Mouse (Mus musculus): ENCODE data around the gene Hibadh. TPM values are rescaled to one million over a fixed set of nuclear protein-coding genes. Genes with fewer than 3 reads are reported as not detected.

Gene Hibadh
- total and polyA plus RNA-seq, 2 experiments from 2014 or later: 27.2 to 57.5 TPM

GRCm38 (mm10) chr6:52524226-52524625, 116.0 kb downstream of the Hibadh start:
- Histone ChIP-seq H3K36me3 (ENCODE audit: insufficient read depth, low read length) (no peaks in the 10 kb centered on the region), H3K9ac (replicated peaks; ENCODE audit: low read length, poor library complexity, severe bottlenecking) (no peak overlapping the region), H3K27me3 (ENCODE audit: insufficient read depth, low read length) (0 out of 2 replicates have a peak, but pooled peaks cover 3% of the 10 kb centered on the region), H3K4me1 (ENCODE audit: insufficient read depth, low read length) (0 out of 2 replicates have a peak, but pooled peaks cover 3% of the 10 kb centered on the region), H3K4me2 (ENCODE audit: low read depth, low read length, poor library complexity, severe bottlenecking) (no peak overlapping the region), H3K4me3 (ENCODE audit: low read depth, low read length) (no peak overlapping the region), H3K9me3 (ENCODE audit: low read length) (no peaks in the 10 kb centered on the region), H3K27ac (ENCODE audit: low read depth, low read length) (no peak overlapping the region)
- TF ChIP-seq CTCF (IDR thresholded peaks at IDR 0.05): no peak
- WGBS: 61% methylated on average over 2 of the region's 2 CpGs
- DNase-seq (ENCODE audit: low spot score) (no peak), ATAC-seq (ENCODE audit: low FRiP score) (no peak)

- no peak overlapping the region for H3K4me2 ChIP-seq (ENCODE audit: low read depth, low read length, poor library complexity, severe bottlenecking)
- H3K9ac ChIP-seq (replicated peaks; ENCODE audit: low read length, poor library complexity, severe bottlenecking): no peak overlapping the region
- 88% methylated on average over 10 of the region's 10 CpGs for WGBS
- no peak for DNase-seq (ENCODE audit: low spot score)
- TF ChIP-seq CTCF (IDR thresholded peaks at IDR 0.05): no peak
- H3K4me3 ChIP-seq (ENCODE audit: low read depth, low read length): no peak overlapping the region
- H3K27ac ChIP-seq (ENCODE audit: low read depth, low read length): no peak overlapping the region
- H3K36me3 ChIP-seq (ENCODE audit: insufficient read depth, low read length): no peaks in the 10 kb centered on the region
- 0 out of 2 replicates have a peak, but pooled peaks cover 2% of the 10 kb centered on the region for H3K4me1 ChIP-seq (ENCODE audit: insufficient read depth, low read length)
- 0 out of 2 replicates have a peak, but pooled peaks cover 3% of the 10 kb centered on the region for H3K27me3 ChIP-seq (ENCODE audit: insufficient read depth, low read length)
- no peak for ATAC-seq (ENCODE audit: low FRiP score)
- H3K9me3 ChIP-seq (ENCODE audit: low read length): no peaks in the 10 kb centered on the region
Measured at GRCm38 (mm10) chr6:52518704-52519103, 121.5 kb downstream of the Hibadh start.

GRCm38 (mm10) chr6:52517272-52517671, 122.9 kb downstream of the Hibadh start:
- TF ChIP-seq CTCF (IDR thresholded peaks at IDR 0.05): no peak
- ATAC-seq (ENCODE audit: low FRiP score): no peak
- H3K27me3 ChIP-seq (ENCODE audit: insufficient read depth, low read length): 0 out of 2 replicates have a peak, but pooled peaks cover 3% of the 10 kb centered on the region
- DNase-seq (ENCODE audit: low spot score): no peak
- no peak overlapping the region for H3K4me3 ChIP-seq (ENCODE audit: low read depth, low read length)
- H3K4me2 ChIP-seq (ENCODE audit: low read depth, low read length, poor library complexity, severe bottlenecking): no peak overlapping the region
- H3K9me3 ChIP-seq (ENCODE audit: low read length): no peaks in the 10 kb centered on the region
- no peaks in the 10 kb centered on the region for H3K4me1 ChIP-seq (ENCODE audit: insufficient read depth, low read length)
- WGBS: 65% methylated on average over 5 of the region's 5 CpGs
- no peak overlapping the region for H3K9ac ChIP-seq (replicated peaks; ENCODE audit: low read length, poor library complexity, severe bottlenecking)
- H3K36me3 ChIP-seq (ENCODE audit: insufficient read depth, low read length): no peaks in the 10 kb centered on the region
- H3K27ac ChIP-seq (ENCODE audit: low read depth, low read length): no peak overlapping the region

- Histone ChIP-seq H3K4me2 (ENCODE audit: low read depth, low read length, poor library complexity, severe bottlenecking) (no peak overlapping the region), H3K27ac (ENCODE audit: low read depth, low read length) (no peak overlapping the region), H3K9ac (replicated peaks; ENCODE audit: low read length, poor library complexity, severe bottlenecking) (no peak overlapping the region), H3K4me3 (ENCODE audit: low read depth, low read length) (no peak overlapping the region), H3K9me3 (ENCODE audit: low read length) (no peaks in the 10 kb centered on the region), H3K27me3 (ENCODE audit: insufficient read depth, low read length) (no peaks in the 10 kb centered on the region), H3K36me3 (ENCODE audit: insufficient read depth, low read length) (no peaks in the 10 kb centered on the region), H3K4me1 (ENCODE audit: insufficient read depth, low read length) (no peaks in the 10 kb centered on the region)
- TF ChIP-seq CTCF (IDR thresholded peaks at IDR 0.05): no peak
- no peak for ATAC-seq (ENCODE audit: low FRiP score)
- no peak for DNase-seq (ENCODE audit: low spot score)
- 28% methylated on average over 4 of the region's 4 CpGs for WGBS
Measured at GRCm38 (mm10) chr6:52513876-52514405, 126.2 kb downstream of the Hibadh start.

- H3K9ac ChIP-seq (replicated peaks; ENCODE audit: low read length, poor library complexity, severe bottlenecking): no peak overlapping the region
- no peak for TF ChIP-seq CTCF (IDR thresholded peaks at IDR 0.05)
Measured at GRCm38 (mm10) chr6:52508789-52509188, 131.4 kb downstream of the Hibadh start.

GRCm38 (mm10) chr6:52507946-52508345, 132.2 kb downstream of the Hibadh start:
- 91% methylated on average over 7 of the region's 7 CpGs for WGBS

More at GRCm38 (mm10) chr6:52508789-52509188, 131.4 kb downstream of the Hibadh start:
- 75% methylated on average over 3 of the region's 3 CpGs for WGBS
- Histone ChIP-seq H3K4me3 (ENCODE audit: low read depth, low read length) (no peak overlapping the region), H3K9me3 (ENCODE audit: low read length) (no peaks in the 10 kb centered on the region), H3K27me3 (ENCODE audit: insufficient read depth, low read length) (no peaks in the 10 kb centered on the region), H3K4me1 (ENCODE audit: insufficient read depth, low read length) (peaks cover 4% of the 10 kb centered on the region; the same call in 1 of the 2 replicates), H3K27ac (ENCODE audit: low read depth, low read length) (no peak overlapping the region), H3K36me3 (ENCODE audit: insufficient read depth, low read length) (no peaks in the 10 kb centered on the region), H3K4me2 (ENCODE audit: low read depth, low read length, poor library complexity, severe bottlenecking) (no peak overlapping the region)
- DNase-seq (ENCODE audit: low spot score) (no peak), ATAC-seq (ENCODE audit: low FRiP score) (no peak)

More at GRCm38 (mm10) chr6:52507946-52508345, 132.2 kb downstream of the Hibadh start:
- Histone ChIP-seq H3K9ac (replicated peaks; ENCODE audit: low read length, poor library complexity, severe bottlenecking) (no peak overlapping the region), H3K36me3 (ENCODE audit: insufficient read depth, low read length) (no peaks in the 10 kb centered on the region), H3K9me3 (ENCODE audit: low read length) (no peaks in the 10 kb centered on the region), H3K4me3 (ENCODE audit: low read depth, low read length) (no peak overlapping the region), H3K4me2 (ENCODE audit: low read depth, low read length, poor library complexity, severe bottlenecking) (no peak overlapping the region), H3K27ac (ENCODE audit: low read depth, low read length) (no peak overlapping the region), H3K27me3 (ENCODE audit: insufficient read depth, low read length) (no peaks in the 10 kb centered on the region), H3K4me1 (ENCODE audit: insufficient read depth, low read length) (peaks cover 4% of the 10 kb centered on the region; the same call in 1 of the 2 replicates)
- TF ChIP-seq CTCF (IDR thresholded peaks at IDR 0.05): no peak
- ATAC-seq (ENCODE audit: low FRiP score) (no peak), DNase-seq (ENCODE audit: low spot score) (no peak)
